Mouse (Mus musculus) R1 (cell line): ENCODE results near the gene Iltifb.
A peak's percentile ranks its signal among the peaks of the same experiment; 100 is the strongest.
"Not testable (repeated sequence)": the region's sequence is repeated elsewhere in the genome, so short reads cannot be mapped to it uniquely, and the experiment has no call there.

Experiments
- DNase-seq: peaks from one replicate; pipeline ENCODE4 v3.0.0-alpha.2; 2018; ENCODE audit warnings: low read depth, low spot score

Iltifb gene

DNA sequence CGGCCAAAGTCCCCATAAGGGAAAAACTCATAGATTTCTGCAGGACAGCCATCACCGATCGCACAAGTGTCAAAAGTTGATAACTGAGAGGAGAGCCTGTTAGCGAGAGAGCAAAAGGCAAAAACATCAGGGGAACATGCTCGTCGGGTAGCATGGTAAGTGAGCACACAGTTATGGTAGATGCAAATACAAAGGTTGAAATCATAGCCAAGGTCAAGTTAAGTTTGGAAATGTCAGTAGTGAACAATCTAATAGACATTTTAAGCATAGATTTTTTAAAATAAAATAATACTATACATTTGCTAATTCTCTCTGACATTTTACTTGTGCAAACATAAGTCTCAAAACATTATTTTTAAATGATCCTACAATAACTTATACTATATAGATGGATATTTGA lies at the start of gene Iltifb:
TSS of gene Iltifb (minus strand) at position 101 of the 400 bp plus-strand sequence.
- DNase-seq, result no peak

DNA sequence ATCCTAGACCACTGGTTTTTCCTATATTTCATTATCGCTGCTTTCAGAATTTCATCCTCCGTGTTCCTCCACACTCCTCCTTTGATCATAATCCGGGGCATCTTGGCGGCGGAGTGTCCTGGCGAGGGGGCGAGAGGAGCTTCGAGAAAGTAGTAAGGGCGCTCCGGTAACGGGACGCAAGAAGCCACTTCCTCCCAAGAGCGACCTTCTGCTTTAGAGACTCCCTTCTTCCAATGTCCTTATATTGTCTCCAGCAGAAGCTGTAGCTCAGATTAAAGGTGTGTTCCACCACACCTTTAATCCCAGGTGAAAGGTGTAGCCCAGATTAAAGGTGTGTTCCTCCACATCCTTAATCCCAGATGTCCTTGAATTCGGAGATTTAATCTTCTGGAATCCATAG lies 48.3 kb upstream of the Iltifb start, which contains the start of gene Gm9046:
TSS of gene Gm9046 (minus strand) at position 101 of the 400 bp plus-strand sequence.
- not testable (repeated sequence) for DNase-seq

DNA sequence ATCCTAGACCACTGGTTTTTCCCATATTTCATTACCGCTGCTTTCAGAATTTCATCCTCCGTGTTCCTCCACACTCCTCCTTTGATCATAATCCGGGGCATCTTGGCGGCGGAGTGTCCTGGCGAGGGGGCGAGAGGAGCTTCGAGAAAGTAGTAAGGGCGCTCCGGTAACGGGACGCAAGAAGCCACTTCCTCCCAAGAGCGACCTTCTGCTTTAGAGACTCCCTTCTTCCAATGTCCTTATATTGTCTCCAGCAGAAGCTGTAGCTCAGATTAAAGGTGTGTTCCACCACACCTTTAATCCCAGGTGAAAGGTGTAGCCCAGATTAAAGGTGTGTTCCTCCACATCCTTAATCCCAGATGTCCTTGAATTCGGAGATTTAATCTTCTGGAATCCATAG lies 42.9 kb upstream of the Iltifb start, which contains the start of gene Gm9045:
TSS of gene Gm9045 (minus strand) at position 101 of the 400 bp plus-strand sequence.
- not testable (repeated sequence) for DNase-seq

DNA sequence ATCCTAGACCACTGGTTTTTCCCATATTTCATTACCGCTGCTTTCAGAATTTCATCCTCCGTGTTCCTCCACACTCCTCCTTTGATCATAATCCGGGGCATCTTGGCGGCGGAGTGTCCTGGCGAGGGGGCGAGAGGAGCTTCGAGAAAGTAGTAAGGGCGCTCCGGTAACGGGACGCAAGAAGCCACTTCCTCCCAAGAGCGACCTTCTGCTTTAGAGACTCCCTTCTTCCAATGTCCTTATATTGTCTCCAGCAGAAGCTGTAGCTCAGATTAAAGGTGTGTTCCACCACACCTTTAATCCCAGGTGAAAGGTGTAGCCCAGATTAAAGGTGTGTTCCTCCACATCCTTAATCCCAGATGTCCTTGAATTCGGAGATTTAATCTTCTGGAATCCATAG lies 37.5 kb upstream of the Iltifb start, which contains the start of gene Gm9044:
TSS of gene Gm9044 (minus strand) at position 101 of the 400 bp plus-strand sequence.
- DNase-seq, result not testable (repeated sequence)

DNA sequence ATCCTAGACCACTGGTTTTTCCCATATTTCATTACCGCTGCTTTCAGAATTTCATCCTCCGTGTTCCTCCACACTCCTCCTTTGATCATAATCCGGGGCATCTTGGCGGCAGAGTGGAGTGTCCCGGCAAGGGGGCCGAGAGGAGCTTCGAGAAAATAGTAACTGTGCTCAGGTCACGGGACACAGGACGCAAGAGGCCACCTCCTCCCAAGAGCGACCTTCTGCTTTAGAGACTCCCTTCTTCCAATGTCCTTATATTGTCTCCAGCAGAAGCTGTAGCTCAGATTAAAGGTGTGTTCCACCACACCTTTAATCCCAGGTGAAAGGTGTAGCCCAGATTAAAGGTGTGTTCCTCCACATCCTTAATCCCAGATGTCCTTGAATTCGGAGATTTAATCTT lies 32.0 kb upstream of the Iltifb start, which contains the start of gene Gm9040:
TSS of gene Gm9040 (minus strand) at position 101 of the 400 bp plus-strand sequence.
- not testable (repeated sequence) for DNase-seq

DNA sequence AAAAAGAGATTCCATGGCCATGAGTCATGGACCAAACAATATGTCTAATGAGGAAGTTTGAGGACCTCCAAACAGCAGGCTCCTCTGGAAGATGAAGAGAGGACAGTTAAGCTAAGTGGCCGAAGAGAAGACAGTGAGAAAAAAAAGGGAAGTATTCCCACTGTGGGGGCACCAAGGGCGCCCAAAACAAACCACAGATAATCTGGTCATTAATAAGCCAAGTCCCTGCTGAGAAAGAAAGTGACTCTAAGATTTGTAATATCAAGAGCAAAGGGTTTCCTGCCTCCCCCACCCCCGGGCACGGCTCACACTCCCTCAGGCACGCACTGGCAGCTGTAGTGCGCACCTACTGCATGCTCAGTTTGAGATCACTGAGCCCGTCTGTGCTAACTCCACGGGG lies 24.2 kb upstream of the Iltifb start:
- DNase-seq, result no peak

DNA sequence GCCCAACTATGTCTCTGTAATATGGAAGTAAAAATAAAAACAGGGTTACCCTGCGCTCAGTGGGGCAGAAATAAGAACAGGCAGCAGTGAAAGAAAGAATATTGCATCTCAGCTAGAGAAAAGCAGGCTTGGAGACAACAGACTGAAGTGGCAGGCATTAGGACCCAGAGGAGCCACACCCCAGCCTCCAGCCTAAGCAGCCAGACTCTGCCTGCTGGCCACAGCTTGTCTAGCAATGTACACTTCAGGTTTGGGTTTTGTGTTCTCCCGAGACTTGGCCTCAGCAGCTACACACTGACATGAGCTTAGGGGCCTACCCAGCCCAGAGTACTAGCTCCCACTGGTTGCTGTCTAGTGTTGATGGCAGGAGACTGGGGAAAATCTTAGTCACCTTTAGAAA lies 7.3 kb upstream of the Iltifb start:
- DNase-seq, result not testable (repeated sequence)

DNA sequence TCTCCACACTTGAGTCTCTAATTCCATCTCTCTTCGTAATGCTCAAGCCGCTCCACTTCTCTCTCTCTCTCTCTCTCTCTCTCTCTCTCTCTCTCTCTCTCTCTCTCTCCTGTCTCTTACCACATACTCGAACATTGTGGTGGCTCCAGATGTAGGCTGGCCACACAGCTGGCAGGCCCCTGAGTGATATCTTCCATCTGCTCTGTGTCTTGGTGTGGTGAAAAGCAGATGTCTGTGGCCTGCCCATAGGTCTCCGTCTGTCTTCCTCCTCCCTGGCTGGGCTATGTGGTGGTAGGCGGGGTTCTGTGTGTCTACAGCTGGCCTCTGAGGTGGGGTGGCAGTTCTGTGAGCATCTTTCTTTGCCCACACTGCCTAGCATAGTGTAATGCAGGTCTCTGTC lies 11.8 kb downstream of the Iltifb start:
- not testable (repeated sequence) for DNase-seq

DNA sequence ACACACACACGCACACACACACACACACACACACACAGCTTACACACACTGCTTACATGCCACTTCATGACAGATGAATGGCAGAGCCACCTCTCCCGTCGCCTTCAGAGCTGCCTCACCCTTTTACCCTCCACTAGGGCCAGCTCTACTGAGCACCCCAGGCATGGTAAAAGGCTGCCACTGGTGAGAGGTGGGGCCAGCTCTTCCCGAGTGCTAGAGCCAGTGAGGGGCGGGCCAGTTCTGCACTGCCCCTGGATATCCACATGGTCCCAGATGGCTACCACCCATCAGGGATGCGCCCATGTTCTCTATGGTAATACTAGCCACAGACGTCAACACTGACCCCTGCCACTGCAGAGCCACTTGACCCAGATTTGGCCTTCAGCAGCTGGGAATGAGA lies 12.3 kb downstream of the Iltifb start:
- not testable (repeated sequence) for DNase-seq

DNA sequence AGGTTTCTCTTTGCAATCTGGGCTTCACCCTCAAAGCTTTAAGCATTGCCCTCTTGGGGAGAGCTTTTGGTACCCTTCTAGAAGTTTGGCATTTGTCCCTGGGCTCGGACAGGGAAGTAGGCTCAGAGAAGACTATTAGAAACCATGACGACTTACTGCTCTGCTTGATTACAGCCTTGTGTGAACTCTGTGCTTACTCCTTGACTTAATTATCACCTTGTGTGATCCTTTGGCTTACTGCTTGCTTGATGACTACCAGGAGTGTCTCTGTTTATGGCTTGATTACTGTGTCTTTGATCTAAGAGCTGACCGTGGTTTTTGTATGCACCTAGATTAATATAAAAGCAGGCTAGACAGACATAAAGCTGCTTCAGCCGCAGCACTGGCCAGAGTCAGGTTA lies 16.8 kb downstream of the Iltifb start:
- not testable (repeated sequence) for DNase-seq

DNA sequence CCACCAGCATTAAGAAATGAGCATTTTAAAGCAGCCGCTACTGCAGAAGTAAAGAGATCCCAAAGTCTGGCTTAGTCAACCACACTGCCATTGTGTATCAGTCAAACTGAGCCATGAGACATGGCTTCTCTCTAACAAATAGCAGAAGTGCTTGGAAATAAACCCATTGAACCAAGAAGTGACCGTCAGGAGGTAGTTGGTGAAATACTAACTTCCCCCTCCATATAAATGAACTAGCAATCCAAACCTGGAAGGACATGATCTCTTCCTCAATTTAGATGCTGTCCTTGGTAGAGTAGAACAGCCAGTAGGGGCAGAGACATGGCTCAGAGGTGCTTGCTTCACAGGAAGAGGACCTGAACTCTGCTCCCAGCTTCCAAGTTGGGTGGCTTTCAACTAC lies 23.4 kb downstream of the Iltifb start:
- DNase-seq, result not testable (repeated sequence)

DNA sequence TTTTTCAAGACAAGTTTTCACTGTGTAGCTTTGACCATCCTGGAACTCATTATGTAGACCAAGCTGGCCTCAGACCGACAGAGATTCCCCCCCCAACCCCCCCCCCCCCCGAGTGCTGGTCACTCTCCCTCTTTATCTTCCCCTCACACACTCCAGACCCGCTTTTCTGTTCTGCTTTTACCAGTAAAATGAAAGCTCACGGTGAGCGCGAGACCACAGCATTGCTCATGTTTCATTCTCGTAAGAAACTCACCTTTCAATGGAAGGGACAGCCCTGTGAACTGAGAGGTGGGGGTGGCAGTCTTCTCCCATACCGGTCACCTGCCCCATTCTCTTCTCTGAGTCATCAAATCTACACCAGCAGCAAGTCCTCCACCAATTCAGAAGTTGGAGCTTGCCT lies 26.0 kb downstream of the Iltifb start:
- DNase-seq, result not testable (repeated sequence)

DNA sequence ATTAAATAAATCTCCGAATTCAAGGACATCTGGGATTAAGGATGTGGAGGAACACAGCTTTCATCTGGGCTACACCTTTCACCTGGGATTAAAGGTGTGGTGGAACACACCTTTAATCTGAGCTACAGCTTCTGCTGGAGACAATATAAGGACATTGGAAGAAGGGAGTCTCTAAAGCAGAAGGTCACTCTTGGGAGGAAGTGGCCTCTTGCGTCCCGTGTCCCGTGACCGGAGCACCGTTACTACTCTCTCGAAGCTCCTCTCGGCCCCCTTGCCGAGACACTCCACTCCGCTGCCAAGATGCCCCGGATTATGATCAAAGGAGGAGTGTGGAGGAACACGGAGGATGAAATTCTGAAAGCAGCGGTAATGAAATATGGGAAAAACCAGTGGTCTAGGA lies 36.5 kb downstream of the Iltifb start, which contains the start of gene Gm32802:
TSS of gene Gm32802 (plus strand) at position 301 of the 400 bp plus-strand sequence.
- DNase-seq, result not testable (repeated sequence)

DNA sequence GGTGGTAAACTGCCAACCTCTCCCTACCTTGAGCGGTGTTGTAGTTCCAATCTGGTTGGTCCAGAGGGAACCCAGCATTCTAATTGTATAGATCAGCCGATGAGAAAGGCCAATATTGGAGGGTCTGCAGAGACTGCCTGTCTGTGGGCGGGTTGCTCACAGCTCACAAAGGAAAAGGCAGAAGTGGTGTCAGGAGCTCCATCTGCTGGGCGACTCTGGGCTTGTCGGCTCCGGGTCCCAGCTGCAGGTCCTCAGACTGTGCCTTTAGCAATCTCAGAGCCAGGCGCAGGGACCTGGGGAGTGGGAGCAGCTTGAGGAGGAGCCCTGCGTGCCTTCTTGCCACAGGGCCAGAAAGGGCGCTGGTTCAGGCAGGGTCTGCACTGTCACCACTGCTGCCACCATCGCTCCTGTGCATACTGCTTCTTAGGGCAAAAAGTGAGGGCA lies 44.0 kb downstream of the Iltifb start:
- DNase-seq, result peak; percentile 54

DNA sequence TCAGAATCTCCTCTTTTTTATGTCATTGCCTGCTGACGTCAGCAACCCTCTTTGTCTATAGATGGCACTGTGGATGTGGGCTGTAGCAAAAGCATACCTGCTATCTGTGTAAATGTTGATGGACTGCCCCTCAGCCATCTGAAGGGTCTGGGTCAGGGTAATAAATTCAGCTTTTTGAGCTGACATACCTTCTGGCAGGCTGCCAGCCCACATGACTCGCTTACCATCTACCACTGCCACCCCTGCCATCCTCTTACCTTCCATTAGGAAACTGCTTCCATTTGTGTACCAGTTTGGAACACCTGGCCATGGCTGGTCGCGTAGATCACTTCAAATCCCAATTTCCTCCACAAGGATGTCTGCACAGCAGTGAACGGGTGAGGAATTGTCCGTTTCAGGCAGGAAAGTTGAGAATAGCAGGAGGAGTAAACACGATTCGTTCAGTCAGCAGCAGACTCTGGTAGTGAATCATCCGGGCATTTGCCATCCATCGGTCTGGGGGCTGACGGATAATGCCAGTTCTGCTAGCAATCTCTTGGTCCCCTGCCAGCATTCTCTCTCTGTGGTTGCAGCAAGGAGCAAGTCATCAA lies 45.7 kb downstream of the Iltifb start:
- DNase-seq, result not testable (repeated sequence)

DNA sequence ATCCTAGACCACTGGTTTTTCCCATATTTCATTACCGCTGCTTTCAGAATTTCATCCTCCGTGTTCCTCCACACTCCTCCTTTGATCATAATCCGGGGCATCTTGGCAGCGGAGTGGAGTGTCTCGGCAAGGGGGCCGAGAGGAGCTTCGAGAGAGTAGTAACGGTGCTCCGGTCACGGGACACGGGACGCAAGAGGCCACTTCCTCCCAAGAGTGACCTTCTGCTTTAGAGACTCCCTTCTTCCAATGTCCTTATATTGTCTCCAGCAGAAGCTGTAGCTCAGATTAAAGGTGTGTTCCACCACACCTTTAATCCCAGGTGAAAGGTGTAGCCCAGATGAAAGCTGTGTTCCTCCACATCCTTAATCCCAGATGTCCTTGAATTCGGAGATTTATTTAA lies 54.2 kb downstream of the Iltifb start, which contains the start of gene Gm32717:
TSS of gene Gm32717 (minus strand) at position 101 of the 400 bp plus-strand sequence.
- not testable (repeated sequence) for DNase-seq
